Mouse (Mus musculus) lung, adult 2 months (tissue): Measurements from ENCODE around the gene Sdr9c7. TPM values are rescaled to one million over a fixed set of nuclear protein-coding genes. Genes with fewer than 3 reads are reported as not detected.
"Not testable (repeated sequence)": the region's sequence is repeated elsewhere in the genome, so short reads cannot be mapped to it uniquely, and the experiment has no call there.

Source experiments
- DNase-seq: peaks from one replicate; pipeline ENCODE4 v3.0.0; 2022
- H3K4me1 ChIP-seq: fragments of 200-500 bp; 2 replicates; pipeline ENCODE4 v1.6.1; 2011; ENCODE audit warnings: low read length; ENCODE audit not compliant: control insufficient read depth, insufficient read depth
- H3K4me3 ChIP-seq: fragments of 200-500 bp; replicated peaks from 2 replicates; pipeline ENCODE3; 2011; ENCODE audit warnings: low read depth, mild to moderate bottlenecking, control low read depth, low read length; ENCODE audit errors: extremely low read depth
- CTCF ChIP-seq: fragments of 200-500 bp; IDR thresholded peaks from 2 replicates; pipeline ENCODE4 v1.5.1; 2011; ENCODE audit warnings: mild to moderate bottlenecking, low read length, control low read depth; ENCODE audit not compliant: insufficient read depth
- POLR2A ChIP-seq: fragments of 200-500 bp; IDR thresholded peaks from 2 replicates; pipeline ENCODE4 v1.6.1; 2011; ENCODE audit warnings: low read depth, mild to moderate bottlenecking, control low read depth, low read length, borderline replicate concordance; ENCODE audit errors: extremely low read depth
- WGBS: fragments of 180-500 bp; shearing (Covaris S2); methylation state at CpG from one replicate; pipeline ENCODE4 v1.1.7; 2018; 5-methylcytosine and 5-hydroxymethylcytosine counted together
- polyA plus RNA-seq: library from polyadenylated mRNA; depleted of rRNA; stranded (reverse); fragments of >200 nt; gene quantifications from 2 replicates; pipeline ENCODE4 v1.2.3, GENCODE M21; 2012

Sdr9c7 gene
- polyA plus RNA-seq, 1 experiment = 2.9 TPM

DNA sequence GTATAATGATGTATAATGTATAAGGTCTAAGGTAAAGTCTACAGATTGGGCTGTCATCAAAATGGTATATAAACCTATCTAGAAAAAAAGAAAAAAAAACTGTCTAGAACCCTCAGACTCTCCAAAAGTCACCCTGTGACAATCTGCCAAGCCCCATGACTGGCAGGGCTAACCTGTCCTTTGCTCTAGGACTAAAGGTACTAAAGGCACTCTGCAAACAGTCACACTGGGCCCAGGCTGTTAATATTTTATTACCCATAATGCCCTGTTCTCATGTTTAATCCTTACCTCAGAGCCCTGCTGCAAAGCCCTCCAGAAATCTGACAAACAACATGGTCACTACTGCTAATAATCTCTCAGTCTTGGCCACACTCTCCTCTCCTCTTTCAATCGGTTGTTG is 11.8 kb upstream of the Sdr9c7 start:
- Histone ChIP-seq H3K4me3 (no peak overlapping the region), H3K4me1 (no peaks in the 10 kb centered on the region)
- WGBS = 57% methylated on average over 1 of the region's 1 CpGs
- TF ChIP-seq CTCF (no peak), POLR2A (no peak)
- no peak for DNase-seq

DNA sequence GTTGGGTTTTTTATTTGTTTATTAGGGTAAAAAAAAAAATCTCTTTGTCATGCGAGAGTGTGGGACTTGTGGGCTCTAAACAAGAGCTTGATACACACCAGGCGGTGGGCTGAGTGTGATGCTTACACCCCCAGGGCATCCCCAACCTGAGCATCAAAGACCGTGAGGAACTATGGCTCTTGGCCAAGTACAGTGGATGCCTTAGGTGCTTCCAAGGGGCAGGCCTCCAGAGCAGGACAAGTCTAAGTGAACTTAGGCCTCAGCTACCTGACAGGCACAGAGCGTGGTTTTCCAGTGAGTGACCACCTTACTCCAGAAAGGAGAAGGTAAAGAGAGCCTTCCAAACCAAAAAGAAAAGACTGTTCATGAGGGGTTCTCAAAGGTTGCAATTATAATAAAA is 11.3 kb upstream of the Sdr9c7 start:
- 80% methylated on average over 4 of the region's 4 CpGs for WGBS
- no peaks in the 10 kb centered on the region for H3K4me1 ChIP-seq
- no peak for DNase-seq
- TF ChIP-seq CTCF (no peak), POLR2A (no peak)
- no peak overlapping the region for H3K4me3 ChIP-seq

DNA sequence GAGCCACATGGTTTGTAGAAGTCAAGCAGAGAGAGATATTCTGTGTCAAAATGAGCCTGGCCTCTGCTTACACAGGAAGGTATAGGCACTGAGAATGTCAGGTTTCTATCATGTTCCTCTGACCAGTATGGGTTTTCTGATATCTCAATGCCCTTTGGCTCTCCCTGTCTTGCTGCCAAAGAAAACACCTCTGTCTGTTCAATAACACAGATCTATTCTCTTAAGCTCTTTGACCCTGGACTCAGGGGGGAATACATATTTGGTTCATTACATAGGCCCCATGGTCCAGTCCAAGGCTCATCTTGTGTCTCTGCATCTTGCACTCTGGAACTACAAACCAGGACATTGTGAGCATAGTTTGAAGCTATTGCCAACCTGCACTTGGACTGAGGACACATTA is 9.7 kb upstream of the Sdr9c7 start, which contains the start of gene Rdh7:
Rdh7 (minus strand) TSS at position 213 of the 400 bp plus-strand sequence.
- TF ChIP-seq POLR2A (no peak), CTCF (no peak)
- H3K4me3 ChIP-seq = no peak within 1 kb of the TSS
- H3K4me1 ChIP-seq = peaks cover 1% of the 10 kb centered on the region; the same call in 1 of the 2 replicates
- DNase-seq = no peak

DNA sequence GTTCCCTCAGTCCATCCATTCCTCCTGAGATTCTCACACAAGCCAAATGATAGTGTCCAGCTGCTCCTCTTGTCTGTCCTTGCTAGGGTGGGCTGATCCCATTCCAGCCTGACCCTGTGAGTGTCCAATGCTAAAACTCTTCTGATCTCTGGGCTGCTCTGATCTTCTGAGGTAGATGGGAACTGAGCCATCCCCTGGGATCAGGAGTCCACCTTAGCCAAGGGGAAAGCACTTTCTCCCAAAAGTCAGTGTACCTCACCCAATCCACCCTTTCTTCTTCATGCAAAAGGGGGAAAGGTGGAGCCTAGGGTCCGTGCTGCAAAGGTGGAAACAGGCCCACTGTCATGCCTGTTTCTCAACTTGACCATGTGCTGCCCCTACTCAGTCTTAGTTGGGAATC is 6.8 kb upstream of the Sdr9c7 start:
- WGBS = 74% methylated on average over 1 of the region's 1 CpGs
- TF ChIP-seq CTCF = no peak
- TF ChIP-seq POLR2A = no peak
- H3K4me1 ChIP-seq = peaks cover 4% of the 10 kb centered on the region; the same call in 1 of the 2 replicates
- no peak for DNase-seq
- no peak overlapping the region for H3K4me3 ChIP-seq

DNA sequence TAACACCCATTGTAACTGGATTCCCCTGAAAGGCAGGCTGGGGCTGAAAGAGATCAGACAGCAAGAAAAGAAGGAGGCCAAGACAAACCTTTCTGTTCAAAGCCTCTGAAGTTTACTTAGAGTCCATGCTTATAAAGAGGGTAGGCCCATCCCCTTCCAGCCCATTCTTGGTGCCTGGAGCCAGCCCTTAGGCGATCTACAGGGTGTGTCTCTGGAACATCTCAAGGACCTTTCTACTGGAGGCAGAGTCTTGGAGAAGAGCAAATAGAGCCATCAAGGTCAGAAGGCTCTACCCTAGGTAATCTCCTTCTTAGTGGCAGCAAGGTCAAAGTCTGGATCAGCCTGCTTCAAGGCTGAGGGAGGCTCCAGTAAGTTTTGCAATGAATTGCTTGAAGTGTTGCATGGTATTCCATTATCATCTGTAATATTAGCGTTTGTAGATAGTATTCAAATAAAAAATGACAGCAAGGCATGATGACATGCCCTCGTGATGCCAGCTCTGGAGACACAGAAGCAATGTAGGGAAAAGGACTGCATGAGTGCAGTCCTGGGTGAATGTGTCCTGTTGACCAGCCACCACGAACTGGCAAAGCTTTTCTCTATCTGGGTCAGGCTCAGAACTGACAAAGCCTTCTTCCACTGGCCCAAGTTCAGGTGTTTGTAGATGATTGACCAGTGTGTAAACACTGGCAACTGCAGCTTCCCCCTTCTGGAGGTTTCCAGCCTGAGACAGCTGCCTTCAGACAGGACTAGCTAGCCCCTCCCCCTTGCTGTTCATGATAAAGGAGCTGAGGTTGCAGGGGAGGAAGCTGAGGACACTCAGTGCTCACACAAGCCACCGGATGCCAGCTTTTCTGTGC is 4.9 kb upstream of the Sdr9c7 start:
- 31% methylated on average over 5 of the region's 5 CpGs for WGBS
- H3K4me1 ChIP-seq, DNase-seq, H3K4me3 ChIP-seq: not testable (repeated sequence)

DNA sequence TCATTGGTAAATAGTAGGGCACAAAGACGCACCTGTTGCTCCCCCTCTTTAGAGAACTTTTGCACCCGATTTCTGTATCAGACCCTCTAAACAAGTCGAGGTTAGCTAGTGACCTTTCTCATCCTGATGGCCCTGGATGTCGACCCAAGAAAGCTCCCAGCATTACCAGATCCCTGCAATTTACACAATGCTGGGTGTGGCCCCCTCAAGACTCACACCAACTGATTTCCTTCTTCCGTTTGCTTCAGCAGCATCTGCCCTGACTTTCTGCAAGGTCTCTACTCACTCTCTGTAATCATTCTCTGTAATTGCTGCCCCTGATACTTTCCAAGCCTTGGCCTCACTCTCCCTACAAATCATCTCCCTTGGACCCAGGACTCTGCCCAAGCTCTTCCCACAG is 1.6 kb upstream of the Sdr9c7 start:
- TF ChIP-seq CTCF (no peak), POLR2A (no peak)
- H3K4me3 ChIP-seq = no peak overlapping the region
- 38% methylated on average over 5 of the region's 5 CpGs for WGBS
- peaks cover 7% of the 10 kb centered on the region; the same call in 1 of the 2 replicates for H3K4me1 ChIP-seq
- no peak for DNase-seq

DNA sequence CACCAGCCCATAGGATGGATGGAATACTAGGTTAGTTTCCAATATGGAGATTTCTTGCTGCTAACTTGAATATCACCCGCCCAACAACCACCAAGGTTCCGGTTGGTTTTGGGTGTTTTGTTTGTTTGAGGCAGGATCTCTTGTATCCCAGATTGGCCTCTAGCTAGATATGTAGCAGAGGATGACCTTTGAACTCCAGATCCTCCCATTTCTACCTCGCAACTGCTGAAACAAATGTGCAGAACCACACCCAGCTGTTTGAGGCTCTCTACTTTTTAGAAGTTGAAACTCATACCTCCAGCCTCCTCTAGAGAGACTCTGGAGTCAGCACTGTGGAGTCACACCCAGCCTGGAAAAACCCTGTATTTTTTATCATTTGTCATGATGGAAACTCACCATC is 812 bp upstream of the Sdr9c7 start:
- 83% methylated on average over 3 of the region's 3 CpGs for WGBS
- Histone ChIP-seq H3K4me1 (peaks cover 7% of the 10 kb centered on the region; the same call in 1 of the 2 replicates), H3K4me3 (no peak overlapping the region)
- TF ChIP-seq POLR2A (no peak), CTCF (no peak)
- no peak for DNase-seq

DNA sequence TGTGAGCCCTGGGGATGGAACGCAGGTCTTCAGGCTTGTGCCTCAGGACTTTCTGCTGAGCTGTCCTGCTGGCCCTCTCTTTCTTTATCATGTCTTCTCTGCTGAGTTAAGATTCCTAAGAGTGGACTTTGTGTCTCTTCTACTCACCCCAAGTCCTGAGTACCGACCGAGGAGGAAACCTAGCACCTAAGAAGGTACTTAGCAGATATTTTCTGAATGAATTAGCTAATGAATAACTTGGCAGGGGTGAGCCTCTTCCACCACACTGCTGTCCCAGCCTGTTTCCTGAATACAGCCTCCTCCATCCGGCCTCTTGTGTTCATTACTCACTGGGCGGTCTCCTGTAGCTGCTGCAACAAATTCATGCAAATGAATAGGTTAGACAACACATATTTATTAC is 1.5 kb downstream of the Sdr9c7 start:
- TF ChIP-seq POLR2A = no peak
- no peak for TF ChIP-seq CTCF
- no peak for DNase-seq
- no peak overlapping the region for H3K4me3 ChIP-seq
- 42% methylated on average over 5 of the region's 5 CpGs for WGBS
- H3K4me1 ChIP-seq = peaks cover 4% of the 10 kb centered on the region; the same call in 1 of the 2 replicates

DNA sequence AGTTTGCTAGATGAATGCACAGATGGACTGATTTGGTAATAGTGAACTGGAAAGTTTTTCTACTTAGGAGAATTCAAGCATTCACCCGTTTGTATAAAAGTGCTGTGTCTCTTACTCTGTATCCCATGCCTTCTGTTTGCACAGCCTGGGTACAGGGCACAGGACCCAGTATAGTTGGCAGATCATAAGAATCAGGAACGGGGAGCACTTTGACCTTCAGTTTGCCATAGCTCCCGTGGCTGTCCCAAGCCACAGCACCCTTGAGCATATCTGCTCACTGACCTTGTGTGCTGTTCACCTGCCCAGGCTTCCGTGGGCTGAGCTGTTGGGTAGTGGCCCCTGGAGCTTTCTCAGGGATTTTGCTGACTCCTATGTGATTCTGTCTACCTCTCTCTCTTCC is 3.4 kb downstream of the Sdr9c7 start:
- no peak for TF ChIP-seq CTCF
- no peak for TF ChIP-seq POLR2A
- Histone ChIP-seq H3K4me1 (peaks cover 7% of the 10 kb centered on the region; the same call in 1 of the 2 replicates), H3K4me3 (no peak overlapping the region)
- DNase-seq = no peak
- WGBS = 73% methylated on average over 4 of the region's 4 CpGs

DNA sequence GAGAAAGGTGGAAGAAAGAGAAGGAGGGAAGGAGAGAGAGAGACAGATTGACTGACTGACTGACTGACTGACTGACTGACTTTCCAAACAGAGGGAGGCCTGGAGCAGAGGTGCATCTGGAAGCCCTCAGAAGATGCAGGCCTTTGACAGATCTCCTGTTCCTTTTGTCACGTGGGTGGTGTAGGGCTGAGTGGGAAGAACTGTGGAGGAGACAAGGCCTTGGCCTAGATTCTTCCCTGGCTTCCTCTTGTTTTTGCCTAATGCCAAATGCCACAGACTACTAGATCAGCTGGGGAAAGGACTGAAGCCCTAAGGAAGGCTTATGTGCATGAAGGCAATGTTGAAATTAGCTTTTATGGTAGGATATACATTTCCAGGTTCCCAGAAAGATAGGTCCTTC is 4.8 kb downstream of the Sdr9c7 start:
- TF ChIP-seq CTCF (no peak), POLR2A (no peak)
- Histone ChIP-seq H3K4me3 (no peak overlapping the region), H3K4me1 (peaks cover 3% of the 10 kb centered on the region; the same call in 1 of the 2 replicates)
- DNase-seq = no peak
- 74% methylated on average over 1 of the region's 1 CpGs for WGBS
